Mouse (Mus musculus): ENCODE results near the gene Timm8a1. TPM values are rescaled to one million over a fixed set of nuclear protein-coding genes. Genes with fewer than 3 reads are reported as not detected.

Timm8a1 gene
- total and polyA plus RNA-seq, 3 experiments, result 6.5 to 206 (median 28.7) TPM

DNA sequence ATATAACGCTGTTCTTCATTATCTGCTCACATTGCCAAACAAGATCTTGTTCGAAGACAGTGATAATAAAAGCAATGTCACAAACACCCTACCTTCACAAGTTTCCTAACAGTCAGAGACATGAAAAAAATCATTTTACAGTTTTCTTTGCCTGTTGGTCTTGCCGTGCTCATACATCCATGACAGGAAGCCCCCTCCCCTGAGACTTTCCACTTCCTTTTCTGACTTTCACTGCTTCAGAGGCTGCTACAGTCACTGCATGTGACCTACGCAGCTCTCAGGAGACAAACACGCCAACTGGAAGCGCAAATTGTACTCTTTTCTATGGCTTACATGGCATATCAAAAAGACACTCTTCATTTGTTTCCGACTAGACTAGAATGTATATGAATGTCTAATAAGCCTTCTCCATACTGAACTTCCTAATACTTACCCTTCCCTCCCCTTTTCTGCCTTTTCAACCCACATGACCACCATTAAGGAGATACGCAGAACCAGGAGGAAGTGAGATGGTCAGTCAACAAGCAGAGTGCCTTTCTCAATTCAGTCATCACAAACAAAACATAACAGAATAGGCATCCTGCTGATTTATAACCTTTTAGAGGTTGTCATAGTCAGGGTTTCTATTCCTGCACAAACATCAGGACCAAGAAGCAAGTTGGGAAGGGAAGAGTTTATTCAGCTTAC lies 25.0 kb upstream of the Timm8a1 start:
- TF ChIP-seq POLR2AphosphoS5 (IDR thresholded peaks at IDR 0.05; ENCODE audit: insufficient replicate concordance, low read depth, low read length) (no peak), CTCF (IDR thresholded peaks at IDR 0.05; ENCODE audit: low read depth, low read length) (no peak), TAL1 (conservative IDR thresholded peaks at IDR 0.05; ENCODE audit: low read depth, low read length) (no peak), GATA2 (IDR thresholded peaks at IDR 0.05; ENCODE audit: borderline replicate concordance, low read depth, low read length) (no peak), GATA1 (IDR thresholded peaks at IDR 0.05; ENCODE audit: borderline replicate concordance, low read length) (no peak)
- Histone ChIP-seq H3K4me1 (ENCODE audit: insufficient read depth, low read depth, low read length) (no peaks in the 10 kb centered on the region), H3K4me3 (ENCODE audit: low read depth, low read length) (no peak overlapping the region), H3K9me3 (replicated peaks) (no peaks in the 10 kb centered on the region), H3K27me3 (ENCODE audit: insufficient read depth, low read length) (no peaks in the 10 kb centered on the region), H3K36me3 (replicated peaks) (peaks cover 57% of the 10 kb centered on the region)
- no peak for DNase-seq (ENCODE audit: low spot score)
- ATAC-seq (ENCODE audit: extremely low read depth, insufficient number of reproducible peaks, low FRiP score, poor library complexity, severe bottlenecking), result no peak

DNA sequence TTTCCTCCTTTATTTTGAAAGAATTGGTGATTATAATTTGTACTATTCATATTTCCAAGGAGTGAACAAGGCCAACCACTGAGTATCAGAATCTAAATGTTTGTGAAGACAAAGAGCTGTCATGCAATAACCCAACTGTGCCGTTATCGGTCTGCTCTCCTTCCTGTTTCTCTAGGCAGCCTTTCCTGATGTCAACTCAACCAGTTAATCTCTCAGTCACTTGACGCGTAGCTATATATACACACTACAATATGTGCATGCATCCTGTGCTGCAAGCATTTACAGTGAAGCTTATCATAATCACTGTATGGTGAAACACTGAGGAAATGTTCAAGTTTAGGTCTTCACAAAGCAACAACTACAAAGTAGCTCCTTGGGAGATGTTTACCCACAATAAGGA lies 22.7 kb upstream of the Timm8a1 start:
- no peaks in the 10 kb centered on the region for H3K4me1 ChIP-seq (ENCODE audit: insufficient read depth, low read depth, low read length)
- ATAC-seq (ENCODE audit: extremely low read depth, insufficient number of reproducible peaks, low FRiP score, poor library complexity, severe bottlenecking), result no peak
- TF ChIP-seq POLR2AphosphoS5 (IDR thresholded peaks at IDR 0.05; ENCODE audit: insufficient replicate concordance, low read depth, low read length), result no peak
- TF ChIP-seq GATA2 (IDR thresholded peaks at IDR 0.05; ENCODE audit: borderline replicate concordance, low read depth, low read length), result no peak
- no peak for TF ChIP-seq TAL1 (conservative IDR thresholded peaks at IDR 0.05; ENCODE audit: low read depth, low read length)
- TF ChIP-seq CTCF (IDR thresholded peaks at IDR 0.05; ENCODE audit: low read depth, low read length), result no peak
- TF ChIP-seq GATA1 (IDR thresholded peaks at IDR 0.05; ENCODE audit: borderline replicate concordance, low read length), result no peak
- no peak for DNase-seq (ENCODE audit: low spot score)
- H3K27me3 ChIP-seq (ENCODE audit: insufficient read depth, low read length), result no peaks in the 10 kb centered on the region
- H3K36me3 ChIP-seq (replicated peaks), result peaks cover 51% of the 10 kb centered on the region
- H3K9me3 ChIP-seq (replicated peaks), result no peaks in the 10 kb centered on the region
- no peak overlapping the region for H3K4me3 ChIP-seq (ENCODE audit: low read depth, low read length)

DNA sequence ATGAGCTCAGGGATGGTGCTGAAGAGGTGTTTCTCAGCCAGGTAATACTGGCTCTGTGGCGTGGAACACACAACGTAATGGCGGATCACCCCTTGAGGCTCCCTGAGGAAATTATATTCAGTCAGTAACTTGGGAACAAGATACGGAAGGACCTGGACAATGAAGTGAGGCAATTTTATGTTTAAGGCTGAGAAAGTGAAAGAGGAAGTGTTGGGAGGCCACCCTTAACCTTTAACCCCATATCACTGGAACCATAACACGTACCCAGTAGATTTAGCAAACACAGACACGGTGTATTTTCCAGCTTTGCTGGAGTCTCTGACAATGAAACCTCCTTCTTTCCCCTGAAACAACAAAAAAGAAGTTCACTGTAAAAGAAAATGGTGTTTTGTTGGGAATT lies 12.8 kb upstream of the Timm8a1 start:
- DNase-seq (ENCODE audit: low spot score) (no peak), ATAC-seq (ENCODE audit: extremely low read depth, insufficient number of reproducible peaks, low FRiP score, poor library complexity, severe bottlenecking) (no peak)
- peaks cover 70% of the 10 kb centered on the region for H3K36me3 ChIP-seq (replicated peaks)
- no peak overlapping the region for H3K4me3 ChIP-seq (ENCODE audit: low read depth, low read length)
- no peak for TF ChIP-seq CTCF (IDR thresholded peaks at IDR 0.05; ENCODE audit: low read depth, low read length)
- no peak for TF ChIP-seq TAL1 (conservative IDR thresholded peaks at IDR 0.05; ENCODE audit: low read depth, low read length)
- no peak for TF ChIP-seq GATA1 (IDR thresholded peaks at IDR 0.05; ENCODE audit: borderline replicate concordance, low read length)
- TF ChIP-seq GATA2 (IDR thresholded peaks at IDR 0.05; ENCODE audit: borderline replicate concordance, low read depth, low read length), result no peak
- TF ChIP-seq POLR2AphosphoS5 (IDR thresholded peaks at IDR 0.05; ENCODE audit: insufficient replicate concordance, low read depth, low read length), result no peak
- no peaks in the 10 kb centered on the region for H3K27me3 ChIP-seq (ENCODE audit: insufficient read depth, low read length)
- no peaks in the 10 kb centered on the region for H3K9me3 ChIP-seq (replicated peaks)
- H3K4me1 ChIP-seq (ENCODE audit: insufficient read depth, low read depth, low read length), result peaks cover 9% of the 10 kb centered on the region; the same call in 1 of the 2 replicates

DNA sequence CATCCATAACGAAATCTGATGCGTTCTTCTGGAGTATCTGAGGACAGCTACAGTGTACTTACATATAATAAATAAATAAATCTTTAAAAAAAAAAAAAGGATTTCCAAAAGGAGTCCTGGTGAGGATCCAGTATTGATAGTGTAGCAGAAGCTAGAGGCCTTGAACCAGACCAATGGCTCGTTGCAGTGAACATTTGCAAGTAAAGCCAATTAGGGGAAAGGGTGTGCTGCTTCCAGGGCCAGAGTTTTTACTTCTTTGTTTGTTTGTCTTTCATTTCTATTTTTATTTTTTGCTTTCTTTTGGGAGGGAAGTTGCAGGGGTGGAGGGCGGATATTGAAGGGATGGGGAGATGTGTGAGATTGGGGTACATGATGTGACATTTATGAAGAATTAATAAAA lies 11.7 kb upstream of the Timm8a1 start:
- no peak for TF ChIP-seq POLR2AphosphoS5 (IDR thresholded peaks at IDR 0.05; ENCODE audit: insufficient replicate concordance, low read depth, low read length)
- Histone ChIP-seq H3K4me3 (ENCODE audit: low read depth, low read length) (no peak overlapping the region), H3K36me3 (replicated peaks) (peaks cover 72% of the 10 kb centered on the region), H3K4me1 (ENCODE audit: insufficient read depth, low read depth, low read length) (peaks cover 9% of the 10 kb centered on the region; the same call in 1 of the 2 replicates), H3K9me3 (replicated peaks) (no peaks in the 10 kb centered on the region), H3K27me3 (ENCODE audit: insufficient read depth, low read length) (no peaks in the 10 kb centered on the region)
- no peak for ATAC-seq (ENCODE audit: extremely low read depth, insufficient number of reproducible peaks, low FRiP score, poor library complexity, severe bottlenecking)
- no peak for DNase-seq (ENCODE audit: low spot score)

DNA sequence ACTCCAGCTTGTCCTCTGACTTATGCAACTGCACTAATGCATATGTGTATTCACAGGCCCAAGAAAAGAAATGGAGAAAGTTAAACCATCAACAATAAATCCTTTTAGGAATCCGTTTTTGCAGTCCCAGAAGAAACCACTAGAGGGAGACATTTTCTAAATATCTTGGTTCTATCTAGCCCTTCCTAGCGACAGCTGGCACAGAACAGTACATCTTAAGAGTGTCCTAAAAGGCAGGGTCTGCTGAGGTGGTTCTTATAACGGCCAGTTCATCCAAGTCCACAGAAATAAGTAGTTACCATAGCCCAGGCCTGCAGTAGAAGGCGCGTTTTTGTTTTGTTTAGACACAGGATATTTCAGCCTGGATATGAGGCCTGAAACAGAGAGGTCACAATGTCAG lies 9.2 kb upstream of the Timm8a1 start:
- Histone ChIP-seq H3K27me3 (ENCODE audit: insufficient read depth, low read length) (no peaks in the 10 kb centered on the region), H3K4me3 (ENCODE audit: low read depth, low read length) (no peak overlapping the region), H3K36me3 (replicated peaks) (peaks cover 74% of the 10 kb centered on the region), H3K9me3 (replicated peaks) (no peaks in the 10 kb centered on the region), H3K4me1 (ENCODE audit: insufficient read depth, low read depth, low read length) (peaks cover 9% of the 10 kb centered on the region; the same call in 1 of the 2 replicates)
- TF ChIP-seq GATA2 (IDR thresholded peaks at IDR 0.05; ENCODE audit: borderline replicate concordance, low read depth, low read length), result no peak
- no peak for TF ChIP-seq GATA1 (IDR thresholded peaks at IDR 0.05; ENCODE audit: borderline replicate concordance, low read length)
- TF ChIP-seq POLR2AphosphoS5 (IDR thresholded peaks at IDR 0.05; ENCODE audit: insufficient replicate concordance, low read depth, low read length), result no peak
- TF ChIP-seq TAL1 (conservative IDR thresholded peaks at IDR 0.05; ENCODE audit: low read depth, low read length), result no peak
- TF ChIP-seq CTCF (IDR thresholded peaks at IDR 0.05; ENCODE audit: low read depth, low read length), result no peak
- DNase-seq (ENCODE audit: low spot score), result no peak
- no peak; the same call in 1 of the 2 replicates for ATAC-seq (ENCODE audit: extremely low read depth, insufficient number of reproducible peaks, low FRiP score, poor library complexity, severe bottlenecking)

DNA sequence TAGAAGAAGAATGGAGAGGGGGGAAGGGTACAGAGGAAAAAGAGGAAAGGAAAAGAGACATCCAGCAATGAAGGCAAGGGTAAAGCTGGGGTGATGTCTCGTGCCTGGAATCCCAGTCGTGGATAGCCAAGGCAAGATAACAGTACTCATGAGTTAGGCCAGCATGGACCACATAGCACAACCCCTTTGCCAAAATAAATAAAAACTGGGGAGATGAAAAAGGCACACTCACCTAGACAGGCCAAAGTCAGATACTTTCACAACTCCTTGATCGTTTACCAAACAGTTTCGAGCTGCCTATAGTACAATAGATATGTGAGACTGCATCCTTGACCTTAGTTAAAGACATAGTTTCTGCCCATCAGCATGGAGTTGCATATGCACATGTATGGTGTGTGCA lies 5.7 kb upstream of the Timm8a1 start:
- ATAC-seq (ENCODE audit: extremely low read depth, insufficient number of reproducible peaks, low FRiP score, poor library complexity, severe bottlenecking), result no peak
- DNase-seq (ENCODE audit: low spot score), result no peak
- TF ChIP-seq CTCF (IDR thresholded peaks at IDR 0.05; ENCODE audit: low read depth, low read length), result no peak
- TF ChIP-seq GATA1 (IDR thresholded peaks at IDR 0.05; ENCODE audit: borderline replicate concordance, low read length), result no peak
- TF ChIP-seq POLR2AphosphoS5 (IDR thresholded peaks at IDR 0.05; ENCODE audit: insufficient replicate concordance, low read depth, low read length), result no peak
- TF ChIP-seq GATA2 (IDR thresholded peaks at IDR 0.05; ENCODE audit: borderline replicate concordance, low read depth, low read length), result no peak
- TF ChIP-seq TAL1 (conservative IDR thresholded peaks at IDR 0.05; ENCODE audit: low read depth, low read length), result no peak
- Histone ChIP-seq H3K9me3 (replicated peaks) (no peaks in the 10 kb centered on the region), H3K4me3 (ENCODE audit: low read depth, low read length) (no peak overlapping the region), H3K27me3 (ENCODE audit: insufficient read depth, low read length) (no peaks in the 10 kb centered on the region), H3K4me1 (ENCODE audit: insufficient read depth, low read depth, low read length) (peaks cover 2% of the 10 kb centered on the region), H3K36me3 (replicated peaks) (peaks cover 71% of the 10 kb centered on the region)

Measured in G1E (cell line).